Mouse (Mus musculus): Measurements from ENCODE around the gene Retn.

Gene Retn

GRCm38 (mm10) chr8:3655526-3655925 is at the start of gene Retn:
Retn (plus strand) TSS chr8:3655770.
- DNase-seq (ENCODE audit: low spot score), result no peak

GRCm38 (mm10) chr8:3606593-3606992 is 49.0 kb upstream of the Retn start:
- DNase-seq (ENCODE audit: low spot score), result peak; percentile 47

DNA sequence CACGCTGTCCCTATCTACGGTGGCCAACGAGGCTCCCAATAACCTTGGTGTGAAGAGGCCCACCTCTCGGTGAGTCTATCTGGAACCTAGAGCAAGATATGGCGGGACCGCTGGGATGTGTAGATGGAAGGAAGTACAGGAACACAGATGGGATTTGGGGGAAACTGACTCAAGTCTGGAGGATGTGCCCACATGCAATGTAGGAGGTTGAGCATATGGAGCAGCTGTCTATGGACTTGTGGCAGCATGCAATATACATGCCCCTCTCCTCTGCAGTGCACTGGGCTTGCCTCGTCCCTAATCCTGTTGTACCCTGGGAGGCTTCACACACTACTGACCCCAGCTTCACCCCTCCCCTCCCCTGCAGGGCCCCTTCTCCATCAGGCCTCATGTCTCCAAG is 47.7 kb upstream of the Retn start:
- no peak for DNase-seq (ENCODE audit: low spot score)

- peak; percentile 51 for DNase-seq (ENCODE audit: low spot score)
Observed at GRCm38 (mm10) chr8:3609046-3609815, 46.3 kb upstream of the Retn start.

DNA sequence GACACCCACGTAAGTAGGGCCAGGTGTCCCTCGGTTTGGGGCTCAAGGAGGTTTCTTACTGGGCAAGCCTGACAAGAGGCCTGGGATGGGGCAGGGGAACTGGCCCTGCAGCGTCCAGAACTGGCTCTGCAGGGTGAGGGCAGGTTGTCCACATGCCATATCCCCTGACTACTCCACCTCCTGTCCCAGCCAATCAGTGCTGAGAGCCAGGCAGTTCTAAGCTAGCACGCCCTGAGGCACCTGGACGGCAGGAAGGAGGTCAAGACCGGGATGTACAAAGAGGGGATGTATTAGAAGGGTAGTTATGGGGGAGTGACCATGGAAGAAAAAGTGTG is 45.8 kb upstream of the Retn start:
- DNase-seq (ENCODE audit: low spot score), result no peak

DNA sequence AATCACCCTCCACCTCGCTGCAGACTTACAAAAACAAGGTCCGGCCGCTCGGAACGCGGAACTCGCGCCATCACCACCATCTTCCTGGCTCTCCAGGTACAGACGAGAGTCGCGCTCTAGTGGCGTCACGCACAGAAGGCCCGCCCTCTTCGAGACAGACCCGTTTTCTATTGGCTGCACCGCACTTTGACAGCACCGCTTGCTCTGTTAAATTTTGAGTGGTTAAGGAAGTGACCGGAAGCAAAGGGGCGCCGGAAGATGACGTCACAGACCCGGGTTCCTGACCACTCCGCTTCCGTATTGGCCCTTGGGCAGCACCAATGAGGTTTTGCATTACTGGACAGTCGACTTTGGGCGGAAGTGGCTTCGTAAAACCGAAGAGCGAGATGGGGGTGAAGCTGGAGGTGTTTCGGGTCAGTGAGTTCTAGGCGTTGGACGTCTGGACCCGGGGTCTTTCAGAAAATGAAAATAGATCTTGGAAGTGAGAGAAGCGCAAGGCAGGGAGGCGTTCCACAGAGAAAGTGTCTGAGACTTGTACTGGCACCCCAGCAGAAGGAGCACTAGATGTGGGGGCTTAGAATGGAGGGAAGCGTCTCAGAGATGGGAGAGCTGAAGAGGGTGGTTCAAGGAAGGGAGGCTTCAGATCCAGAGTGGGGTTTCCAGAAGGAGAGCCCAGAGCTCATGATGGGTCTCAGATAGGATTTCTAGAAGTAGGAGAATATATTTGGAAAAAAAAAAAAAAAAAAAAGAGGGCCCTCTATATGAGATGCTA is 34.2 kb upstream of the Retn start, which contains the start of the genes Xab2 and Pet100:
Gene Xab2, minus strand, starts transcription at position 118 of the 772 bp plus-strand sequence.
Gene Pet100, plus strand, starts transcription at position 350 of the 772 bp plus-strand sequence.
- peak; percentile 97 for DNase-seq (ENCODE audit: low spot score)

GRCm38 (mm10) chr8:3622119-3622518 is 33.5 kb upstream of the Retn start:
- no peak for DNase-seq (ENCODE audit: low spot score)

DNA sequence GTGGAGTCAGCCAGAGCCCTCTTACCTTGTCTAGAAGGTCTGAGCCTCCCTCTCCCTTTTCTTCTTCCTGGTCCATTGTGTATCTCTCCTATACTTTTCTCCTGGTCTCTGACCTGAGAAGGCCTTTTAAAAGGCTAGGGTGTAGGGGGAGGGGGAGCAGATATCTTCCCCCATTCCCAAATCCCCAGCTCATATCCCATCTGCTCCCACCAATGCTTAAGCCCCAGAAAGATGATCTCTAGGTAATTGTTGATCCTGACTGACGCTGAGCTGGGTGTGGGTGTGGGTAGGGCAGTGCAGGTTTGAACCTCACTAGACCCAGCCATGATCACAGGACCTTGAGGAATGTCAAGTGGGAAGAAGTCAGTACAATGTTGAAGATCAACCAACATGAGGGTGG is 30.1 kb upstream of the Retn start, which contains the start of gene Pcp2:
Gene Pcp2, minus strand, starts transcription at position 101 of the 400 bp plus-strand sequence.
- DNase-seq (ENCODE audit: low spot score), result no peak

- no peak for DNase-seq (ENCODE audit: low spot score)
Observed at GRCm38 (mm10) chr8:3626971-3627370, 28.6 kb upstream of the Retn start.

DNA sequence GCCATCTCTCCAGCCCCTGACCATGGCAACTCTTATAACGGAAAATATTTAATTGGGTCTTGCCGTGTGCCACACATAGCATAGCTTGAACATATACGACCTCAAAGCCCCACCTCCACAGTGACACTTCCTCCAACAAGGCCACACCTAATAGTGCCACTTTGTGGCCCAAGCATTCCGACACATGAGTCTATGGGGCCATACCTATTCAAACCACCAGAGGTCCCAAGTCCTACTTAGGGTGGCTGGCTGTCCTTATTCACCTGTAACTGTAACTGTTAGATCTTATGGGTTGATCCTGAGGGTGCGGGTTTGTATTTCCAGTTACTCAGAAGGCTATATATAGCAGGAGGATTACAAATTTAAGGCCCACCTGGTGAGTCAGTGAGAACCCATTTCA is 27.6 kb upstream of the Retn start:
- DNase-seq (ENCODE audit: low spot score), result no peak

DNA sequence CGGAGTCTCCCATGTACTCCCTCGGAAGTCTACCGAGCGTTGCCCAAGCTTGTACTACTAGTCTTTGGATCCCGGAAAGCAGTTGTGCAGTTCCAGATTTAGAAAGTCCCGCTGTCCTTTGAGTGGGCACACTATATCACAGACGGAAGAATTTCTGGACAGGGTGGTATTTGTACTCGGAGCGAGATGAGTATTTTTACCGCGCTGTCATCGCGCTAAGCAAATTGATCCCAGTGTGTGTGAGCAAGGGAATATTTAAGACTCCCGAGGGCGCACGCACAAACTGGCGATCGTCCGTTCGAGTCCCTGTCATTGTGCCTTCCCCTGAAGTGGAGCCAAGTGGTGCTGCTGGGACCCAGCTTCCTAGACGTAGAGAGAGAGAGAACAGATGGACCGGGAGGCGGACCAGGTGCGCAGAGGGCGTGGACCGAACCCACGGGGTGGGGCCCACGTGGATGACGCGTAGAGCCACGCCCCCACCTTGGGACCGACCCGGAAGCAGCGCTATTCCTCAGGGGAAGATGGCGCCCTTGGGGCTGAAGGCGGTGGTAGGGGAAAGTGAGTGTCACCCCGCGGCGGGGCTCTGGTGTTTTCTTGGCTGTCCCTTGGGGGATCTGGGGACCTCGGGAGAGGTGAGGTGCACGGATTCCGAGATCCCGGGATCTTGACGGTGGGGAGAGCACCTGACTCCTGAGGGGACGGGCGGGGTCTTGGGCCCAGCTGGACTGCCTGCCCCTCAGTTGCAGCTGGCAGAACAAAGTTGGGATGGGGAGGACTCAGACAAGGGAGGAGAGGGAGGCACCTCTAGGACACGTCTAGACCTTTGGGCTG is 24.7 kb upstream of the Retn start, which contains the start of gene Stxbp2:
Gene Stxbp2, plus strand, starts transcription at position 309 of the 831 bp plus-strand sequence.
- DNase-seq (ENCODE audit: low spot score), result peak; percentile 75

DNA sequence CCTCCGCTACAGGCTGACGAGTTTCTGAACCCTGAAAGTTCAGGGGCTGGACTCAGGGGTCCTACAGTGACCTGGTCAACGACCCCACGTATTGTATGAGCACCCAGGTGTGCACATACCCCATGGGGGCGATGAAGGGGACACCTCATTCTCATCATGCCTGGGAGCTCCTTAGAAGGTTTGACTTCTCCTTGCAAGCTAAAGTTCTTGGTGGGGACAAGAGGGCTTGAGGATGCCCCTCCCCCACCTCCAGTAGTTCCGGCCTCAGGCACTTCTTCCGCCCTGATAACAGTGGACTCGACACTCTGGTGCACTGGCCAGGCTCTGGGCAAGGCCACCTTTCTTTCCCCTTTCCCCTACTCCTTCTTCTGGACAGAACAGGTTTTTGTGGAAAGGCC is 24.1 kb upstream of the Retn start:
- no peak for DNase-seq (ENCODE audit: low spot score)

DNA sequence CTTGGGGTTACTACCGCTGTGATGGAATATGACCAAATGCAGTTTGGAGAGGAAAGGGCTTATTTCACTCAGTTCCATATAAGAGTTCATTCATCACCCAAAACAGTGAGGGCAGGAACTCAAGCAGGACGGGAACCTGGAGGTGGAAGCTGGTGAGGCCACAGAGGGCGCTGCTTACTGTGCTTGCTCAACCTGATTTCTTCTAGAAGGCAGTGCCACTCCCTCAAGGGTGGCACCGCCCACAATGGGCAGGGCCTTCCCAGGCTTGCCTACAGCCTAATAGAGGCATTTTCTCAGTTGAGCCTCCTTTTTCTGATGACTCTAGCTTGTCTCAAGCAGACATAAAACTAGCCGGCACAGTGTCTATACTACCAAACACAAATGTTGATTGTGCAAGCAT is 9.8 kb upstream of the Retn start:
- peak; percentile 52 for DNase-seq (ENCODE audit: low spot score)

- DNase-seq (ENCODE audit: low spot score), result no peak
Observed at GRCm38 (mm10) chr8:3646824-3647531, 8.6 kb upstream of the Retn start.

GRCm38 (mm10) chr8:3647561-3647960 is 8.0 kb upstream of the Retn start:
- no peak for DNase-seq (ENCODE audit: low spot score)

DNA sequence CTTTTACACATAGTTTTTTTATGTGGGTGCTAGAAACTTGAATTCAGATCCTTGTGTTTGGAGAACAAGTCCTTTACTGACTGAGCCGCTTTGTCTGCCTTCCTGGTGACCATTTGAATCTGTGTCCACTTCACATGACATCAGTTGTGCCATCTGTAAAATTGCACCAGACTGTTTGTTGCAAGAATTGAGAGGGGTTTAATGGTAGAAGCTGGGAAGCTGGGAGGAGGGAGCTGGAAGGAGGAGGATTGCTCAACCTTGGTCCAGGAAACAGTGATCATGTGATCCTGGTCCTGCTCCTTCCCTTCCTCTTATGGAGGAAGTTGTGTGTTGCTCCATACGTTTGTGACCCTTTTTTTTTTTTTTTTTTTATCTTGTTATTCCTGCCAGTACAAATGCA is 7.3 kb upstream of the Retn start:
- no peak for DNase-seq (ENCODE audit: low spot score)

- DNase-seq (ENCODE audit: low spot score), result no peak
Observed at GRCm38 (mm10) chr8:3648990-3649389, 6.6 kb upstream of the Retn start.

DNA sequence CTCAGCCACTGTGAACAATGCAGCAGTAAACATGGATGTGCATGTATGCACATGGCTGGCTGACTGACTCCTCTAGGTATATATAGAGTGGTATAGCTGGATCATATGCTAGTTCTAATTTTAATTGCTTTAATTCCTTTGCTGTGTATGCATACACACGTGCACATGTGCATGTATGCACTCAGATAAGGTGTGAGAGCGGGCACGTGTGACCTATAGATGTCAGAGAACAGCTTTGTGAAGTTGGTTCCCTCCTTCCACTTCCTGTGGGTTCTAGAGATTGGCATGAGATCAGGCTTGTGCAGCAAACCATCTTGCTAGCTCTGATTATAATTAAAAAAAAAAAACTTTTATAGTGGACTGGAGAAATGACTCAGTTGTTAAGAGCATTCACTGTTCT is 2.7 kb upstream of the Retn start:
- no peak for DNase-seq (ENCODE audit: low spot score)

DNA sequence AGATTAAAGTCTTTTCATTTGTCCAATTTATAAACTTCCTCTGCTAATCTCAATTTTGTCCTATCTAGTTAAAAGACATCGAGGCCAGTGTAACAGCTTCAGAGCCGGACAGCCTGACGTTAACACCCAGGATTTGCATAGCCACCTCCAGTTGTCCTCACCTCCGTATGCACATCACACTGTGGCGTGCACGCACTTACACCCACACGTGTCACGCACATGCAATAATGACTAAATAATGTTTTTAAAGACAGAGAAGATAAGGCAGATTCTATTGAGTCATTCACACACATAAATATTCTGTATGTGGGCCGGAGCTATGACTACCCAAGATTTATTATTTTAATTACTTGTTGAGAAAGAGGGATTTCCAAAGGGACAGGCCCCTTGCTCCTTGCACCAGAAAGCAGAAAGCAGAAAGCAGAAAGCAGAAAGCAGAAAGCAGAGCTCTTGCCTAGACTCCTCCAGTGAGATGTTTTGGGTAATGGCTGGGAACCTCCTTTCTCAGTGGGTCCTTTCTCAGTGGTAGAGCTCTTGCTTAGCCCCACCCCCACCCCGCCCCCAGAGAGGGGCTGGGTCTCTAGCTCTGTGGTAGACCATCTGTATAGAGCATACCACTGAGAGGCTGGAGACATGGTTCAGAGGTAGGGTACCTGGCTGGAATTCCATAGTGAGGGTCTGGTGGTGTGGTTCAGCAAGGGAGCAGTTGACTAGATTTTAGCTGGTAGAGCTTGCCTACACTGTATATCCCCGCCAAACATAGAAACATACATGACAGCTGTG is 653 bp upstream of the Retn start:
- DNase-seq (ENCODE audit: low spot score), result no peak

GRCm38 (mm10) chr8:3656725-3657381 is 1.3 kb downstream of the Retn start:
- no peak for DNase-seq (ENCODE audit: low spot score)

Data from ovary, postnatal 36 days (tissue).